Mouse (Mus musculus) stomach, postnatal 0 days (tissue): ENCODE results near the gene Paqr7.

Experiments used
- CTCF ChIP-seq: IDR thresholded peaks from 2 replicates; pipeline ENCODE4 v1.5.1; 2016; ENCODE audit warnings: antibody characterized with exemption, low read depth, mild to moderate bottlenecking, moderate library complexity
- EP300 ChIP-seq: optimal IDR thresholded peaks from 2 replicates; pipeline ENCODE3; 2016; ENCODE audit warnings: antibody characterized with exemption

DNA sequence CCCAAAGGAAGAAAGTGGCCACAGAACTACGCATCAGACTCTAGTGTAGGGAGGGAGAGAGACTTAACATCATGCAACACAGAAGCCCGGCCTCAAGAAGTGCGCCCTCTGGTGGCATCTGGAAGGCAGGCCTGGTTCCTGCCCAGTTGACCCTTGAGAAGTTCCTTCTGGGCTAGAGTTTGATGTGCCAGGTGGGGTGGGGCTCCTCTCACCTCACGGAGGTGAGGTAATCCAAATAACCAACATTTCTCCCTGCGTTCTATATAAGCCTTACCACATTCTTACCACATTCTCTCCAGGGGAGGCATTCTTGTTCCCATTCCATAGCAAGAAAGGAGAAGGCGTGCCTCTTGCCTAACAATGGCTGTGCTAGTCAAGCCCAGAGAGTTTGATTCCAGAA, 15.6 kb upstream of the Paqr7 start:
- TF ChIP-seq CTCF: peak; percentile 97
- TF ChIP-seq EP300: no peak
